Mouse (Mus musculus) stomach, postnatal 0 days (tissue): ENCODE measurements around the gene Iqcj.

Source experiments
- CTCF ChIP-seq: IDR thresholded peaks from 2 replicates; pipeline ENCODE4 v1.5.1; 2016; ENCODE audit warnings: antibody characterized with exemption, low read depth, mild to moderate bottlenecking, moderate library complexity
- EP300 ChIP-seq: optimal IDR thresholded peaks from 2 replicates; pipeline ENCODE3; 2016; ENCODE audit warnings: antibody characterized with exemption

GRCm38 (mm10) chr3:68105081-68105685 is 213.2 kb downstream of the Iqcj start:
- no peak for TF ChIP-seq CTCF
- TF ChIP-seq EP300 = no peak
